Mouse (Mus musculus) kidney, embryonic 15.5 days (tissue): ENCODE measurements around the gene Klk6. TPM values are rescaled to one million over a fixed set of nuclear protein-coding genes. Genes with fewer than 3 reads are reported as not detected.

ENCODE experiments used
- ATAC-seq: fragments of 200-750 bp; cut with Nextera tagmentation; replicated peaks from 2 replicates; pipeline ENCODE4 v1.8.0; 2017; ENCODE audit warnings: moderate TSS enrichment; ENCODE audit not compliant: low FRiP score
- H3K27ac ChIP-seq: fragments of 300-500 bp; sonication (generic); 2 replicates; pipeline ENCODE4 v1.5.1; 2015; ENCODE audit warnings: mild to moderate bottlenecking, inconsistent platforms
- H3K27me3 ChIP-seq: fragments of 300-500 bp; sonication (generic); 2 replicates; pipeline ENCODE4 v1.6.1; 2015; ENCODE audit warnings: inconsistent platforms
- H3K36me3 ChIP-seq: fragments of 300-500 bp; sonication (generic); 2 replicates; pipeline ENCODE4 v1.6.1; 2015; ENCODE audit warnings: inconsistent platforms
- H3K4me1 ChIP-seq: fragments of 300-500 bp; sonication (generic); 2 replicates; pipeline ENCODE4 v1.6.1; 2015; ENCODE audit warnings: inconsistent platforms
- H3K4me2 ChIP-seq: fragments of 300-500 bp; sonication (generic); 2 replicates; pipeline ENCODE4 v1.6.1; 2015; ENCODE audit warnings: moderate library complexity, mild to moderate bottlenecking, inconsistent platforms
- H3K4me3 ChIP-seq: fragments of 300-500 bp; sonication (generic); replicated peaks from 2 replicates; pipeline ENCODE4 v1.5.1; 2015; ENCODE audit warnings: mild to moderate bottlenecking, inconsistent platforms
- H3K9ac ChIP-seq: fragments of 300-500 bp; sonication (generic); 2 replicates; pipeline ENCODE4 v1.6.1; 2015; ENCODE audit warnings: mild to moderate bottlenecking, inconsistent platforms
- H3K9me3 ChIP-seq: fragments of 300-500 bp; sonication (generic); replicated peaks from 2 replicates; pipeline ENCODE4 v1.6.1; 2016; ENCODE audit warnings: inconsistent platforms
- WGBS: fragments of 180-500 bp; shearing (Covaris S2); methylation state at CpG from one replicate; pipeline ENCODE4 v1.1.7; 2015; ENCODE audit warnings: mixed read lengths; 5-methylcytosine and 5-hydroxymethylcytosine counted together
- polyA plus RNA-seq: library from polyadenylated mRNA; unstranded; fragments of >200 nt; fragmentation: Nextera tagmentation; extraction: Ambion mirVana; gene quantifications from 2 replicates; pipeline ENCODE4 v1.2.1, GENCODE M21; 2015

Klk6 gene
- polyA plus RNA-seq, 1 experiment from 2014 or later = 0.18 TPM

GRCm38 (mm10) chr7:43829006-43829405 lies 4.7 kb downstream of the Klk6 start:
- Histone ChIP-seq H3K4me2 (no peak overlapping the region), H3K4me1 (no peaks in the 10 kb centered on the region), H3K9me3 (no peaks in the 10 kb centered on the region), H3K27me3 (no peaks in the 10 kb centered on the region), H3K36me3 (no peaks in the 10 kb centered on the region), H3K27ac (no peak overlapping the region), H3K4me3 (no peak overlapping the region), H3K9ac (no peak overlapping the region)
- WGBS = 87% methylated on average over 8 of the region's 8 CpGs
- no peak for ATAC-seq

- H3K4me2 ChIP-seq = no peak within 1 kb of the TSS
- WGBS = 52% methylated on average over 3 of the region's 3 CpGs
- no peaks in the 10 kb centered on the region for H3K27me3 ChIP-seq
- H3K4me3 ChIP-seq = no peak within 1 kb of the TSS
- H3K9me3 ChIP-seq = no peaks in the 10 kb centered on the region
- no peak for ATAC-seq
- no peak within 1 kb of the TSS for H3K27ac ChIP-seq
- no peaks in the 10 kb centered on the region for H3K4me1 ChIP-seq
- H3K36me3 ChIP-seq = no peaks in the 10 kb centered on the region
- H3K9ac ChIP-seq = no peak within 1 kb of the TSS
Observed at GRCm38 (mm10) chr7:43841701-43842100, 17.4 kb downstream of the Klk6 start, which contains the start of gene Klk5. Gene Klk5, plus strand, starts transcription at chr7:43841971.

- no peaks in the 10 kb centered on the region for H3K9me3 ChIP-seq
- 91% methylated on average over 4 of the region's 4 CpGs for WGBS
Observed at GRCm38 (mm10) chr7:43843801-43844200, 19.5 kb downstream of the Klk6 start.

GRCm38 (mm10) chr7:43851616-43852015 lies 27.3 kb downstream of the Klk6 start:
- Histone ChIP-seq H3K36me3 (no peaks in the 10 kb centered on the region), H3K4me2 (no peak overlapping the region), H3K4me1 (no peaks in the 10 kb centered on the region), H3K9ac (no peak overlapping the region), H3K9me3 (no peaks in the 10 kb centered on the region), H3K4me3 (no peak overlapping the region), H3K27ac (no peak overlapping the region), H3K27me3 (no peaks in the 10 kb centered on the region)
- no peak for ATAC-seq
- WGBS = 87% methylated on average over 6 of the region's 6 CpGs

More at GRCm38 (mm10) chr7:43843801-43844200, 19.5 kb downstream of the Klk6 start:
- ATAC-seq = no peak
- Histone ChIP-seq H3K27ac (no peak overlapping the region), H3K27me3 (no peaks in the 10 kb centered on the region), H3K9ac (no peak overlapping the region), H3K4me3 (no peak overlapping the region), H3K36me3 (no peaks in the 10 kb centered on the region), H3K4me1 (no peaks in the 10 kb centered on the region), H3K4me2 (no peak overlapping the region)

GRCm38 (mm10) chr7:43854642-43855380 lies 30.5 kb downstream of the Klk6 start:
- no peaks in the 10 kb centered on the region for H3K27me3 ChIP-seq
- no peaks in the 10 kb centered on the region for H3K4me1 ChIP-seq
- WGBS = 61% methylated on average over 9 of the region's 9 CpGs
- H3K36me3 ChIP-seq = no peaks in the 10 kb centered on the region
- no peak overlapping the region for H3K4me2 ChIP-seq
- no peak for ATAC-seq
- H3K27ac ChIP-seq = no peak overlapping the region
- no peak overlapping the region for H3K9ac ChIP-seq
- H3K4me3 ChIP-seq = no peak overlapping the region
- no peaks in the 10 kb centered on the region for H3K9me3 ChIP-seq

GRCm38 (mm10) chr7:43855709-43856108 lies 31.4 kb downstream of the Klk6 start:
- Histone ChIP-seq H3K27me3 (no peaks in the 10 kb centered on the region), H3K4me3 (no peak overlapping the region), H3K27ac (no peak overlapping the region), H3K36me3 (no peaks in the 10 kb centered on the region), H3K9me3 (no peaks in the 10 kb centered on the region), H3K4me1 (peaks cover 5% of the 10 kb centered on the region), H3K9ac (no peak overlapping the region), H3K4me2 (no peak overlapping the region)
- ATAC-seq = no peak
- 62% methylated on average over 3 of the region's 3 CpGs for WGBS

- no peak overlapping the region for H3K27ac ChIP-seq
- no peak for ATAC-seq
- no peak overlapping the region for H3K9ac ChIP-seq
- 77% methylated on average over 7 of the region's 7 CpGs for whole genome bisulfite sequencing
- no peak overlapping the region for H3K4me2 ChIP-seq
- no peaks in the 10 kb centered on the region for H3K27me3 ChIP-seq
- no peaks in the 10 kb centered on the region for H3K9me3 ChIP-seq
- no peaks in the 10 kb centered on the region for H3K36me3 ChIP-seq
- H3K4me1 ChIP-seq = peaks cover 5% of the 10 kb centered on the region
- no peak overlapping the region for H3K4me3 ChIP-seq
Observed at GRCm38 (mm10) chr7:43856307-43856706, 32.0 kb downstream of the Klk6 start.

- WGBS = 94% methylated on average over 12 of the region's 12 CpGs
- no peaks in the 10 kb centered on the region for H3K27me3 ChIP-seq
Observed at GRCm38 (mm10) chr7:43857501-43857900, 33.2 kb downstream of the Klk6 start.

GRCm38 (mm10) chr7:43860411-43860810 lies 36.1 kb downstream of the Klk6 start:
- Histone ChIP-seq H3K9ac (no peak overlapping the region), H3K27ac (no peak overlapping the region), H3K36me3 (no peaks in the 10 kb centered on the region), H3K4me2 (no peak overlapping the region), H3K9me3 (no peaks in the 10 kb centered on the region), H3K27me3 (no peaks in the 10 kb centered on the region), H3K4me3 (no peak overlapping the region), H3K4me1 (peaks cover 5% of the 10 kb centered on the region)
- ATAC-seq = peak; percentile 44; the same call in 1 of the 2 replicates
- 49% methylated on average over 8 of the region's 8 CpGs for WGBS

More at GRCm38 (mm10) chr7:43857501-43857900, 33.2 kb downstream of the Klk6 start:
- ATAC-seq = no peak
- Histone ChIP-seq H3K4me3 (no peak overlapping the region), H3K36me3 (no peaks in the 10 kb centered on the region), H3K9ac (no peak overlapping the region), H3K27ac (no peak overlapping the region), H3K4me2 (no peak overlapping the region), H3K9me3 (no peaks in the 10 kb centered on the region), H3K4me1 (peaks cover 5% of the 10 kb centered on the region)

- 0 out of 2 replicates have a peak, but pooled peaks have one; percentile 29 for ATAC-seq
- Histone ChIP-seq H3K4me1 (peaks cover 9% of the 10 kb centered on the region; the same call in 1 of the 2 replicates), H3K4me2 (no peak overlapping the region), H3K4me3 (no peak overlapping the region), H3K36me3 (no peaks in the 10 kb centered on the region), H3K27me3 (no peaks in the 10 kb centered on the region), H3K9ac (no peak overlapping the region), H3K27ac (no peak overlapping the region), H3K9me3 (no peaks in the 10 kb centered on the region)
- 8% methylated on average over 10 of the region's 10 CpGs for WGBS
Observed at GRCm38 (mm10) chr7:43873237-43873636, 48.9 kb downstream of the Klk6 start.

- Histone ChIP-seq H3K9me3 (no peaks in the 10 kb centered on the region), H3K9ac (no peak overlapping the region), H3K27ac (no peak overlapping the region), H3K4me2 (no peak overlapping the region), H3K4me3 (no peak overlapping the region), H3K4me1 (peaks cover 7% of the 10 kb centered on the region; the same call in 1 of the 2 replicates), H3K36me3 (no peaks in the 10 kb centered on the region), H3K27me3 (no peaks in the 10 kb centered on the region)
- no peak for ATAC-seq
- WGBS = 79% methylated on average over 3 of the region's 3 CpGs
Observed at GRCm38 (mm10) chr7:43873674-43874073, 49.4 kb downstream of the Klk6 start.

- H3K4me1 ChIP-seq = peaks cover 4% of the 10 kb centered on the region; the same call in 1 of the 2 replicates
- H3K9me3 ChIP-seq = no peaks in the 10 kb centered on the region
- no peak overlapping the region for H3K4me2 ChIP-seq
- no peak overlapping the region for H3K4me3 ChIP-seq
- H3K27ac ChIP-seq = no peak overlapping the region
- no peak overlapping the region for H3K9ac ChIP-seq
- ATAC-seq = no peak
- no peaks in the 10 kb centered on the region for H3K36me3 ChIP-seq
- WGBS = 66% methylated on average over 6 of the region's 6 CpGs
- 0 out of 2 replicates have a peak, but pooled peaks cover 1% of the 10 kb centered on the region for H3K27me3 ChIP-seq
Observed at GRCm38 (mm10) chr7:43874868-43875375, 50.6 kb downstream of the Klk6 start.
